Mouse (Mus musculus) midbrain, embryonic 11.5 days (tissue): ENCODE measurements at regions not wholly inside any gene's neighbourhood (a gene's known extent, or its start where the extent isn't known, plus 50 kb on each side); places are given as distances from the start of the nearest gene placed in this dataset.

Experiments
- ATAC-seq: fragments of 200-750 bp; cut with Nextera tagmentation; 2 replicates; pipeline ENCODE4 v1.8.0; 2017; ENCODE audit warnings: moderate TSS enrichment, moderate library complexity; ENCODE audit not compliant: low FRiP score
- DNase-seq: peaks from one replicate; pipeline ENCODE4 v3.0.0; 2015; ENCODE audit warnings: low spot score; ENCODE audit errors: missing footprints
- H3K27ac ChIP-seq: fragments of 300-500 bp; sonication (generic); 2 replicates; pipeline ENCODE4 v1.5.1; 2014; ENCODE audit warnings: low read depth, low read length
- H3K27me3 ChIP-seq: fragments of 300-500 bp; sonication (generic); 2 replicates; pipeline ENCODE4 v1.6.1; 2014; ENCODE audit warnings: mild to moderate bottlenecking, low read length, moderate library complexity, mixed read lengths; ENCODE audit not compliant: control insufficient read depth, insufficient read depth
- H3K36me3 ChIP-seq: fragments of 300-500 bp; sonication (generic); 2 replicates; pipeline ENCODE4 v1.6.1; 2014; ENCODE audit warnings: mild to moderate bottlenecking, low read length, moderate library complexity, mixed read lengths; ENCODE audit not compliant: control insufficient read depth, insufficient read depth
- H3K4me1 ChIP-seq: fragments of 300-500 bp; sonication (generic); 2 replicates; pipeline ENCODE4 v1.6.1; 2014; ENCODE audit warnings: low read length; ENCODE audit not compliant: control insufficient read depth, insufficient read depth
- H3K4me2 ChIP-seq: fragments of 300-500 bp; sonication (generic); 2 replicates; pipeline ENCODE4 v1.6.1; 2014; ENCODE audit warnings: mild to moderate bottlenecking, moderate library complexity
- H3K4me3 ChIP-seq: fragments of 300-500 bp; sonication (generic); 2 replicates; pipeline ENCODE4 v1.5.1; 2014; ENCODE audit warnings: low read depth, low read length
- H3K9ac ChIP-seq: fragments of 300-500 bp; sonication (generic); 2 replicates; pipeline ENCODE4 v1.6.1; 2014; ENCODE audit warnings: low read length
- H3K9me3 ChIP-seq: fragments of 300-500 bp; sonication (generic); 2 replicates; pipeline ENCODE4 v1.6.1; 2016; ENCODE audit warnings: low read length; ENCODE audit not compliant: control insufficient read depth
- WGBS: fragments of 180-500 bp; shearing (Covaris S2); extraction: QIAGEN DNeasy Blood & Tissue Kit; methylation state at CpG from one replicate; pipeline ENCODE4 v1.1.7; 2014; 5-methylcytosine and 5-hydroxymethylcytosine counted together

- H3K9ac ChIP-seq: no peak overlapping the region
- H3K27me3 ChIP-seq: no peaks in the 10 kb centered on the region
- ATAC-seq (no peak), DNase-seq (no peak)
- no peaks in the 10 kb centered on the region for H3K4me1 ChIP-seq
- no peak overlapping the region for H3K4me2 ChIP-seq
- 81% methylated on average over 3 of the region's 3 CpGs for WGBS
- H3K27ac ChIP-seq: no peak overlapping the region
- H3K36me3 ChIP-seq: no peaks in the 10 kb centered on the region
- H3K9me3 ChIP-seq: no peaks in the 10 kb centered on the region
- no peak overlapping the region for H3K4me3 ChIP-seq
Observed at GRCm38 (mm10) chr17:84010492-84011060, 162.8 kb upstream of the Haao start.

GRCm38 (mm10) chr17:84009966-84010365 lies 162.2 kb upstream of the Haao start:
- 90% methylated on average over 7 of the region's 7 CpGs for WGBS
- H3K4me1 ChIP-seq: no peaks in the 10 kb centered on the region
- DNase-seq (no peak), ATAC-seq (no peak)
- no peaks in the 10 kb centered on the region for H3K9me3 ChIP-seq
- no peak overlapping the region for H3K4me2 ChIP-seq
- no peaks in the 10 kb centered on the region for H3K27me3 ChIP-seq
- H3K4me3 ChIP-seq: no peak overlapping the region
- no peak overlapping the region for H3K9ac ChIP-seq
- H3K27ac ChIP-seq: no peak overlapping the region
- H3K36me3 ChIP-seq: no peaks in the 10 kb centered on the region

- H3K4me2 ChIP-seq: no peak overlapping the region
- ATAC-seq (peak; percentile 50; the same call in 1 of the 2 replicates), DNase-seq (no peak)
- H3K4me3 ChIP-seq: no peak overlapping the region
- H3K9ac ChIP-seq: no peak overlapping the region
- H3K9me3 ChIP-seq: no peaks in the 10 kb centered on the region
- WGBS: 82% methylated on average over 8 of the region's 8 CpGs
- H3K4me1 ChIP-seq: no peaks in the 10 kb centered on the region
- H3K27ac ChIP-seq: no peak overlapping the region
- H3K36me3 ChIP-seq: no peaks in the 10 kb centered on the region
- H3K27me3 ChIP-seq: no peaks in the 10 kb centered on the region
Observed at GRCm38 (mm10) chr17:84009194-84009593, 161.4 kb upstream of the Haao start.

GRCm38 (mm10) chr17:84008682-84009052 lies 160.9 kb upstream of the Haao start:
- no peak for ATAC-seq
- Histone ChIP-seq H3K27ac (no peak overlapping the region), H3K4me2 (no peak overlapping the region), H3K27me3 (no peaks in the 10 kb centered on the region), H3K4me1 (peaks cover 4% of the 10 kb centered on the region; the same call in 1 of the 2 replicates), H3K36me3 (no peaks in the 10 kb centered on the region), H3K9me3 (no peaks in the 10 kb centered on the region), H3K4me3 (no peak overlapping the region), H3K9ac (no peak overlapping the region)
- no peak for DNase-seq
- 57% methylated on average over 7 of the region's 7 CpGs for WGBS

- Histone ChIP-seq H3K4me2 (no peak overlapping the region), H3K36me3 (no peaks in the 10 kb centered on the region), H3K27ac (no peak overlapping the region), H3K27me3 (no peaks in the 10 kb centered on the region), H3K9ac (no peak overlapping the region), H3K4me1 (peaks cover 4% of the 10 kb centered on the region; the same call in 1 of the 2 replicates), H3K9me3 (no peaks in the 10 kb centered on the region), H3K4me3 (no peak overlapping the region)
- 91% methylated on average over 12 of the region's 12 CpGs for WGBS
- DNase-seq: no peak
- ATAC-seq: no peak
Observed at GRCm38 (mm10) chr17:84008035-84008681, 160.4 kb upstream of the Haao start.

GRCm38 (mm10) chr17:84006748-84007147 lies 159.0 kb upstream of the Haao start:
- DNase-seq: no peak
- Histone ChIP-seq H3K9me3 (no peaks in the 10 kb centered on the region), H3K9ac (no peak overlapping the region), H3K4me2 (no peak overlapping the region), H3K4me3 (no peak overlapping the region), H3K4me1 (peaks cover 4% of the 10 kb centered on the region; the same call in 1 of the 2 replicates), H3K36me3 (no peaks in the 10 kb centered on the region), H3K27me3 (no peaks in the 10 kb centered on the region), H3K27ac (no peak overlapping the region)
- no peak for ATAC-seq
- WGBS: 92% methylated on average over 9 of the region's 9 CpGs

GRCm38 (mm10) chr17:84004237-84004636 lies 156.5 kb upstream of the Haao start:
- H3K36me3 ChIP-seq: no peaks in the 10 kb centered on the region
- no peak overlapping the region for H3K4me2 ChIP-seq
- ATAC-seq: no peak
- 34% methylated on average over 6 of the region's 6 CpGs for WGBS
- no peak overlapping the region for H3K4me3 ChIP-seq
- DNase-seq: no peak
- no peak overlapping the region for H3K9ac ChIP-seq
- no peak overlapping the region for H3K27ac ChIP-seq
- H3K9me3 ChIP-seq: no peaks in the 10 kb centered on the region
- peaks cover 4% of the 10 kb centered on the region; the same call in 1 of the 2 replicates for H3K4me1 ChIP-seq
- no peaks in the 10 kb centered on the region for H3K27me3 ChIP-seq

GRCm38 (mm10) chr17:84003489-84004234 lies 155.9 kb upstream of the Haao start:
- no peak overlapping the region for H3K27ac ChIP-seq
- H3K9ac ChIP-seq: no peak overlapping the region
- H3K9me3 ChIP-seq: no peaks in the 10 kb centered on the region
- no peak overlapping the region for H3K4me2 ChIP-seq
- H3K4me3 ChIP-seq: no peak overlapping the region
- no peaks in the 10 kb centered on the region for H3K36me3 ChIP-seq
- H3K4me1 ChIP-seq: peaks cover 4% of the 10 kb centered on the region; the same call in 1 of the 2 replicates
- ATAC-seq (no peak), DNase-seq (peak; percentile 87)
- H3K27me3 ChIP-seq: no peaks in the 10 kb centered on the region
- 32% methylated on average over 9 of the region's 9 CpGs for WGBS

GRCm38 (mm10) chr17:84002939-84003338 lies 155.2 kb upstream of the Haao start:
- Histone ChIP-seq H3K4me1 (peaks cover 4% of the 10 kb centered on the region; the same call in 1 of the 2 replicates), H3K4me3 (no peak overlapping the region), H3K27ac (no peak overlapping the region), H3K9me3 (no peaks in the 10 kb centered on the region), H3K4me2 (no peak overlapping the region), H3K27me3 (no peaks in the 10 kb centered on the region), H3K36me3 (no peaks in the 10 kb centered on the region), H3K9ac (no peak overlapping the region)
- 91% methylated on average over 6 of the region's 6 CpGs for WGBS
- DNase-seq (no peak), ATAC-seq (no peak)
